Mouse (Mus musculus): ENCODE results near the gene Gm17662.

Gene Gm17662

GRCm38 (mm10) chr4:104857029-104857428 lies at the start of gene Gm17662:
Gene Gm17662, plus strand, starts transcription at chr4:104857329.
- in situ Hi-C loops (cut with MboI, MseI), result loop anchor here (10.0 kb wide), 1 partner anchor 708 kb away; no protein-coding TSS in a partner anchor

GRCm38 (mm10) chr4:104810710-104811286 lies 46.3 kb upstream of the Gm17662 start:
- in situ Hi-C loops (cut with MboI, MseI), result no loop called here

- in situ Hi-C loops (cut with MboI, MseI), result no loop called here
Observed at GRCm38 (mm10) chr4:104813617-104814016, 43.5 kb upstream of the Gm17662 start.

GRCm38 (mm10) chr4:104816519-104817232 lies 40.5 kb upstream of the Gm17662 start:
- in situ Hi-C loops (cut with MboI, MseI), result no loop called here

- in situ Hi-C loops (cut with MboI, MseI), result no loop called here
Observed at GRCm38 (mm10) chr4:104817509-104817908, 39.6 kb upstream of the Gm17662 start.

- in situ Hi-C loops (cut with MboI, MseI), result no loop called here
Observed at GRCm38 (mm10) chr4:104818986-104819385, 38.1 kb upstream of the Gm17662 start.

GRCm38 (mm10) chr4:104819891-104820290 lies 37.2 kb upstream of the Gm17662 start:
- in situ Hi-C loops (cut with MboI, MseI), result no loop called here

- in situ Hi-C loops (cut with MboI, MseI), result no loop called here
Observed at GRCm38 (mm10) chr4:104823597-104824101, 33.5 kb upstream of the Gm17662 start.

GRCm38 (mm10) chr4:104824381-104825077 lies 32.6 kb upstream of the Gm17662 start:
- in situ Hi-C loops (cut with MboI, MseI), result no loop called here

GRCm38 (mm10) chr4:104828939-104829338 lies 28.2 kb upstream of the Gm17662 start:
- in situ Hi-C loops (cut with MboI, MseI), result no loop called here

- in situ Hi-C loops (cut with MboI, MseI), result no loop called here
Observed at GRCm38 (mm10) chr4:104835096-104835495, 22.0 kb upstream of the Gm17662 start.

GRCm38 (mm10) chr4:104838342-104838741 lies 18.8 kb upstream of the Gm17662 start:
- in situ Hi-C loops (cut with MboI, MseI), result no loop called here

- in situ Hi-C loops (cut with MboI, MseI), result no loop called here
Observed at GRCm38 (mm10) chr4:104842204-104842603, 14.9 kb upstream of the Gm17662 start.

GRCm38 (mm10) chr4:104843546-104843945 lies 13.6 kb upstream of the Gm17662 start:
- in situ Hi-C loops (cut with MboI, MseI), result no loop called here

- in situ Hi-C loops (cut with MboI, MseI), result loop anchor here (10.0 kb wide), 1 partner anchor 710 kb away; no protein-coding TSS in a partner anchor
Observed at GRCm38 (mm10) chr4:104855216-104855615, 1.9 kb upstream of the Gm17662 start.

- in situ Hi-C loops (cut with MboI, MseI), result loop anchor here (10.0 kb wide), 1 partner anchor 707 kb away; no protein-coding TSS in a partner anchor
Observed at GRCm38 (mm10) chr4:104857823-104858222, 694 bp downstream of the Gm17662 start.

GRCm38 (mm10) chr4:104861241-104861640 lies 4.1 kb downstream of the Gm17662 start:
- in situ Hi-C loops (cut with MboI, MseI), result no loop called here

- in situ Hi-C loops (cut with MboI, MseI), result no loop called here
Observed at GRCm38 (mm10) chr4:104864397-104864796, 7.3 kb downstream of the Gm17662 start.

- in situ Hi-C loops (cut with MboI, MseI), result no loop called here
Observed at GRCm38 (mm10) chr4:104869581-104869980, 12.5 kb downstream of the Gm17662 start.

- in situ Hi-C loops (cut with MboI, MseI), result no loop called here
Observed at GRCm38 (mm10) chr4:104870196-104870595, 13.1 kb downstream of the Gm17662 start.

- in situ Hi-C loops (cut with MboI, MseI), result loop anchor here (25.0 kb wide), 1 partner anchor 1689 kb away; no protein-coding TSS in a partner anchor
Observed at GRCm38 (mm10) chr4:104875832-104876231, 18.7 kb downstream of the Gm17662 start.

- in situ Hi-C loops (cut with MboI, MseI), result loop anchor here (25.0 kb wide), 1 partner anchor 1689 kb away; no protein-coding TSS in a partner anchor
Observed at GRCm38 (mm10) chr4:104876323-104876722, 19.2 kb downstream of the Gm17662 start, which contains the start of gene C8a. Gene C8a, minus strand, starts transcription at chr4:104876398.

All from T-helper 1 cell (primary cell).